Mouse (Mus musculus) CH12.LX (cell line): Measurements from ENCODE around the gene Dstn. TPM values are rescaled to one million over a fixed set of nuclear protein-coding genes. Genes with fewer than 3 reads are reported as not detected.

Experiments used
- DNase-seq: peaks from one replicate; pipeline ENCODE4 v3.0.0-alpha.2; 2013; ENCODE audit errors: extremely low read depth
- H3K27ac ChIP-seq: 2 replicates; pipeline ENCODE4 v1.5.1; 2012; ENCODE audit warnings: low read depth, mild to moderate bottlenecking, control low read depth, moderate library complexity; ENCODE audit not compliant: insufficient read depth
- H3K27me3 ChIP-seq: replicated peaks from 2 replicates; pipeline ENCODE3; 2012; ENCODE audit warnings: inconsistent platforms
- H3K36me3 ChIP-seq, 2 experiments: replicated peaks in 1 of 2; 2 replicates each; pipeline versions ENCODE3 to v1.6.1; 2012; ENCODE audit warnings: inconsistent platforms in 1 of 2, low read length in 1 of 2, mild to moderate bottlenecking in 1 of 2, mixed read lengths in 1 of 2, moderate library complexity in 1 of 2; ENCODE audit not compliant: control insufficient read depth in 1 of 2, insufficient read depth in 1 of 2
- H3K4me1 ChIP-seq, 2 experiments: 2 replicates each; pipeline ENCODE4 v1.6.1; 2012; ENCODE audit warnings: inconsistent platforms in 1 of 2, moderate library complexity in 1 of 2; ENCODE audit not compliant: insufficient read depth in 2 of 2, control insufficient read depth in 1 of 2
- H3K4me2 ChIP-seq: 2 replicates; pipeline ENCODE4 v1.6.1; 2012; ENCODE audit warnings: low read depth, mild to moderate bottlenecking, control low read depth; ENCODE audit not compliant: poor library complexity, insufficient read depth, severe bottlenecking
- H3K4me3 ChIP-seq, 3 experiments: fragments of 150-350 bp in 1 of 3; sonication (generic) in 1 of 3; replicated peaks in 1 of 3; 2 replicates each; pipeline versions ENCODE3 to v1.5.1; 2011 to 2012; ENCODE audit warnings: low read depth in 2 of 3, low read length in 2 of 3, mild to moderate bottlenecking in 2 of 3, moderate library complexity in 2 of 3, control low read depth in 1 of 3, improper control_type of control experiment in 1 of 3, inconsistent platforms in 1 of 3, mixed read lengths in 1 of 3; ENCODE audit not compliant: poor library complexity in 1 of 3
- H3K79me2 ChIP-seq: replicated peaks from 2 replicates; pipeline ENCODE4 v1.6.1; 2012; ENCODE audit warnings: mild to moderate bottlenecking, moderate library complexity; ENCODE audit not compliant: control insufficient read depth, poor library complexity, insufficient read depth, severe bottlenecking; ENCODE audit errors: extremely low read depth
- H3K9ac ChIP-seq: 2 replicates; pipeline ENCODE4 v1.6.1; 2012; ENCODE audit warnings: low read depth, mild to moderate bottlenecking, control low read depth, moderate library complexity; ENCODE audit not compliant: insufficient read depth
- H3K9me3 ChIP-seq: replicated peaks from 2 replicates; pipeline ENCODE3; 2012; ENCODE audit warnings: low read length, inconsistent platforms, mixed read lengths
- CHD1 ChIP-seq: IDR thresholded peaks from 2 replicates; pipeline ENCODE4 v1.6.1; 2012; ENCODE audit warnings: low read depth, low read length, improper control_type of control experiment, inconsistent platforms
- CTCF ChIP-seq, 2 experiments: IDR thresholded peaks in 1 of 2; conservative IDR thresholded peaks in 1 of 2; 2 replicates each; pipeline ENCODE4 v1.5.1; 2011 to 2012; ENCODE audit warnings: low read depth in 2 of 2, low read length in 2 of 2, improper control_type of control experiment in 1 of 2, inconsistent platforms in 1 of 2, mild to moderate bottlenecking in 1 of 2, moderate library complexity in 1 of 2
- E2F4 ChIP-seq: IDR thresholded peaks from 2 replicates; pipeline ENCODE4 v1.6.1; 2011; ENCODE audit warnings: low read depth, low read length, improper control_type of control experiment; ENCODE audit not compliant: insufficient replicate concordance
- ELF1 ChIP-seq: IDR thresholded peaks from 2 replicates; pipeline ENCODE4 v1.6.1; 2014; ENCODE audit warnings: low read depth, mild to moderate bottlenecking, inconsistent platforms, low read length, improper control_type of control experiment
- EP300 ChIP-seq: IDR thresholded peaks from 2 replicates; pipeline ENCODE4 v1.6.1; 2011; ENCODE audit warnings: low read length, improper control_type of control experiment
- ETS1 ChIP-seq: conservative IDR thresholded peaks from 2 replicates; pipeline ENCODE4 v1.6.1; 2012; ENCODE audit warnings: low read depth, mild to moderate bottlenecking, inconsistent platforms, low read length, improper control_type of control experiment, moderate library complexity
- HCFC1 ChIP-seq: IDR thresholded peaks from 2 replicates; pipeline ENCODE4 v1.6.1; 2012; ENCODE audit warnings: low read depth, mild to moderate bottlenecking, inconsistent platforms, low read length, improper control_type of control experiment
- MXI1 ChIP-seq: IDR thresholded peaks from 2 replicates; pipeline ENCODE4 v1.6.1; 2011; ENCODE audit warnings: mild to moderate bottlenecking, low read depth, low read length, improper control_type of control experiment
- NRF1 ChIP-seq: IDR thresholded peaks from 2 replicates; pipeline ENCODE4 v1.6.1; 2014; ENCODE audit warnings: low read depth, mild to moderate bottlenecking, inconsistent platforms, low read length, improper control_type of control experiment, moderate library complexity
- POLR2A ChIP-seq: IDR thresholded peaks from 2 replicates; pipeline ENCODE4 v1.6.1; 2011; ENCODE audit warnings: low read depth, mild to moderate bottlenecking, improper control_type of control experiment, low read length
- POLR2AphosphoS2 ChIP-seq: IDR thresholded peaks from 2 replicates; pipeline ENCODE4 v1.6.1; 2011; ENCODE audit warnings: low read depth, low read length, improper control_type of control experiment
- RCOR1 ChIP-seq: conservative IDR thresholded peaks from 2 replicates; pipeline ENCODE4 v1.6.1; 2012; ENCODE audit warnings: low read depth, mild to moderate bottlenecking, inconsistent platforms, low read length, improper control_type of control experiment
- SIN3A ChIP-seq: IDR thresholded peaks from 2 replicates; pipeline ENCODE4 v1.6.1; 2012; ENCODE audit warnings: low read length, improper control_type of control experiment, inconsistent platforms
- SMC3 ChIP-seq: IDR thresholded peaks from 2 replicates; pipeline ENCODE4 v1.6.1; 2011; ENCODE audit warnings: low read depth, low read length, improper control_type of control experiment
- TBP ChIP-seq: conservative IDR thresholded peaks from 2 replicates; pipeline ENCODE4 v1.6.1; 2011; ENCODE audit warnings: low read depth, low read length, improper control_type of control experiment
- TCF12 ChIP-seq: IDR thresholded peaks from 2 replicates; pipeline ENCODE4 v1.6.1; 2014; ENCODE audit warnings: low read depth, mild to moderate bottlenecking, inconsistent platforms, low read length, improper control_type of control experiment
- UBTF ChIP-seq: IDR thresholded peaks from 2 replicates; pipeline ENCODE4 v1.6.1; 2012; ENCODE audit warnings: low read depth, mild to moderate bottlenecking, inconsistent platforms, low read length, improper control_type of control experiment, moderate library complexity
- ZC3H11A ChIP-seq: IDR thresholded peaks from 2 replicates; pipeline ENCODE4 v1.6.1; 2012; ENCODE audit warnings: low read depth, mild to moderate bottlenecking, inconsistent platforms, low read length, improper control_type of control experiment
- ZKSCAN1 ChIP-seq: IDR thresholded peaks from 2 replicates; pipeline ENCODE4 v1.6.1; 2012; ENCODE audit warnings: low read depth, inconsistent platforms, low read length, improper control_type of control experiment, borderline replicate concordance
- ZNF384 ChIP-seq: IDR thresholded peaks from 2 replicates; pipeline ENCODE4 v1.6.1; 2012; ENCODE audit warnings: low read depth, low read length, improper control_type of control experiment, inconsistent platforms
- dilution Hi-C: fragments of 300-500 bp; cut with MboI; formaldehyde crosslinking; loops from 2 replicates; pipeline ENCODE4 v1.14.3; 2020; ENCODE audit warnings: low sequenced_read_pairs; ENCODE audit not compliant: extremely low pct_unique_long_range_greater_than_20kb, extremely low pct_ligation_motif_present
- in situ Hi-C: fragments of 300-500 bp; cut with MboI; formaldehyde crosslinking; loops from 3 replicates; pipeline ENCODE4 v1.14.3; 2019; ENCODE audit warnings: low sequenced_read_pairs, low pct_ligation_motif_present, low pct_unique_long_range_greater_than_20kb, mixed read lengths
- polyA plus RNA-seq: library from polyadenylated mRNA; unstranded; fragments of >175 nt; gene quantifications from 2 replicates; pipeline ENCODE4 v1.2.1, GENCODE M21; 2012; ENCODE audit warnings: low read depth; ENCODE audit not compliant: insufficient read length
- total RNA-seq, 2 experiments: library from RNA; depleted of rRNA; stranded (reverse); fragments of 300-350 nt in 1 of 2; fragments of >200 nt in 1 of 2; gene quantifications; 2 replicates each; pipeline ENCODE4 v1.2.3; 2012 to 2014

Dstn gene
- total and polyA plus RNA-seq, 3 experiments, result 68.9 to 266 (median 151) TPM

DNA sequence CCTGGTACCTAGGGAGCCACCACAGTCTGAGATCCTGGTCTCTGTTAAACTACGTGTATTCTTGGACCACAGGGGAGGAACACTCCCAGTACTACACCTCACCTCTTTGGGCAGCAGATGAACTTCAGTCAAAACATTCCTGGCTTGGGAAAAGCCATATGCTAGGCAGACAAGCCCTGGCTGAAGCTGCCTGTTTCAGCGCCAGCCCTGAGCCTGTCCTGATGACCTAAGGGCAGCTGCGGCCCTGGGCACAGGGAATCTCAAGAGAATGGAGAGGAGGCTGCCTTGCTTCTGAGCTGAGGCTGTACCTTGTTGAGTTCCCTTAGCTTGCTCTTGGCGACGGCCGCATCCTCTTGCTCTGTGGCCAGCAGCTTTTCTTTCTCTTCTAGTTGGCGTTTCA lies 58.0 kb downstream of the Dstn start:
- peaks cover 47 to 70% of the 10 kb centered on the region in 2 experiments for H3K36me3 ChIP-seq
- H3K9ac ChIP-seq, result no peak overlapping the region
- no peaks in the 10 kb centered on the region for H3K9me3 ChIP-seq
- H3K79me2 ChIP-seq, result no peaks in the 10 kb centered on the region
- H3K4me3 ChIP-seq, result no peak overlapping the region
- in situ Hi-C loops (no loop called here), dilution Hi-C loops (no loop called here)
- DNase-seq, result no peak
- H3K4me1 ChIP-seq, result peaks cover 3 to 44% of the 10 kb centered on the region in 2 experiments; a peak in 3 of 4 replicates
- no peak overlapping the region for H3K4me2 ChIP-seq
- no peaks in the 10 kb centered on the region for H3K27me3 ChIP-seq
- TF ChIP-seq UBTF (no peak), ETS1 (no peak), ZC3H11A (no peak), RCOR1 (no peak), SMC3 (no peak), TBP (no peak), POLR2A (no peak), CTCF (conservative IDR thresholded peaks at IDR 0.05 in 1 of 2, IDR thresholded peaks at IDR 0.05 in 1 of 2; ENCODE audit: low read depth in 2 of 2, low read length in 2 of 2) (no peak), POLR2AphosphoS2 (no peak), EP300 (no peak), CHD1 (no peak), ELF1 (no peak), NRF1 (no peak), SIN3A (no peak), HCFC1 (no peak), ZKSCAN1 (no peak), TCF12 (no peak), MXI1 (no peak)
- no peak overlapping the region for H3K27ac ChIP-seq

DNA sequence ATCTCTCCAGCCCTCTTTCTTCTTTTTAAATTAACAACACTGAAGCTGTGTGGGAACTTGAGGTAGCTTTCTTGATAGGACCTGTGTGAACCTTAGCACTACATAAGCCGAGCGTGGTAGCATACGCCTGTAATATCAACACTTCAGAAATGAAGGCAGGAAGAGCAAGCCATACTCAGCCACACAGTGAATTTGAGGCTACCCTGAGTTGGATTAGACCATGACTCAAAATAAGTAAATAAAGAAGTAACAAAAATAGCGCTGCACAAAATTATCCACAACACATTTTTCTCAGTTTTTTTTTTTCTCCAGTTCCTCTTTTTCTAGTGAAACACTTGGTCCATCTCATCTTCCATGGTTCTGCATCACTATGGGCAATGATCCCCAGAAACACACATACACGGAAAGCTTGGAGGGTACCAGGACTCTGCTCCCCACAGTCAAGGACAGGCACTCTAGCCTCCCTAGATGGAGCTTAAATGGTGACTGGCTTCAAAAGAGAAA lies 60.1 kb downstream of the Dstn start:
- Histone ChIP-seq H3K9ac (no peak overlapping the region), H3K27ac (no peak overlapping the region), H3K4me2 (no peak overlapping the region), H3K27me3 (no peaks in the 10 kb centered on the region), H3K4me1 (peaks cover 12 to 63% of the 10 kb centered on the region in 2 experiments), H3K9me3 (no peaks in the 10 kb centered on the region), H3K79me2 (no peaks in the 10 kb centered on the region), H3K4me3 (no peak overlapping the region), H3K36me3 (peaks cover 36 to 69% of the 10 kb centered on the region in 2 experiments)
- no peak for DNase-seq
- dilution Hi-C loops (no loop called here), in situ Hi-C loops (no loop called here)
- TF ChIP-seq POLR2A (no peak), E2F4 (no peak), ZNF384 (peak; percentile 81), EP300 (peak; percentile 35; the same call in 1 of the 2 replicates)
